Mouse (Mus musculus): ENCODE data around the gene Morn4. TPM values are rescaled to one million over a fixed set of nuclear protein-coding genes. Genes with fewer than 3 reads are reported as not detected.

The Morn4 gene
- polyA plus RNA-seq, 1 experiment from 2014 or later: 20.1 TPM

- ATAC-seq (ENCODE audit: low read depth) (no peak), DNase-seq (ENCODE audit: low spot score) (no peak)
- H3K27ac ChIP-seq (replicated peaks; ENCODE audit: low read depth, low read length): no peak overlapping the region
- no peaks in the 10 kb centered on the region for H3K4me1 ChIP-seq (ENCODE audit: control insufficient read depth, insufficient read depth, low read length)
- H3K9me3 ChIP-seq (ENCODE audit: control insufficient read depth, low read length): no peaks in the 10 kb centered on the region
- H3K9ac ChIP-seq (ENCODE audit: low read depth, low read length): no peak overlapping the region
- no peak overlapping the region for H3K4me3 ChIP-seq (ENCODE audit: low read depth, low read length)
- no peak overlapping the region for H3K4me2 ChIP-seq (ENCODE audit: low read depth, low read length)
- WGBS: 94% methylated on average over 7 of the region's 7 CpGs
- H3K36me3 ChIP-seq (ENCODE audit: control insufficient read depth, insufficient read depth, low read length): no peaks in the 10 kb centered on the region
- H3K27me3 ChIP-seq (replicated peaks; ENCODE audit: control insufficient read depth, insufficient read depth, low read length): no peaks in the 10 kb centered on the region
These were observed 24.7 kb downstream of the Morn4 start for GRCm38 (mm10) chr19:42061443-42061842.

- no peaks in the 10 kb centered on the region for H3K36me3 ChIP-seq (ENCODE audit: control insufficient read depth, insufficient read depth, low read length)
- DNase-seq (ENCODE audit: low spot score) (no peak), ATAC-seq (ENCODE audit: low read depth) (no peak)
- 62% methylated on average over 7 of the region's 7 CpGs for WGBS
- H3K4me2 ChIP-seq (ENCODE audit: low read depth, low read length): no peak overlapping the region
- no peaks in the 10 kb centered on the region for H3K27me3 ChIP-seq (replicated peaks; ENCODE audit: control insufficient read depth, insufficient read depth, low read length)
- H3K27ac ChIP-seq (replicated peaks; ENCODE audit: low read depth, low read length): no peak overlapping the region
- H3K4me1 ChIP-seq (ENCODE audit: control insufficient read depth, insufficient read depth, low read length): no peaks in the 10 kb centered on the region
- H3K9me3 ChIP-seq (ENCODE audit: control insufficient read depth, low read length): no peaks in the 10 kb centered on the region
- H3K9ac ChIP-seq (ENCODE audit: low read depth, low read length): no peak overlapping the region
- no peak overlapping the region for H3K4me3 ChIP-seq (ENCODE audit: low read depth, low read length)
These were observed 27.7 kb downstream of the Morn4 start for GRCm38 (mm10) chr19:42058426-42058825.

- no peaks in the 10 kb centered on the region for H3K36me3 ChIP-seq (ENCODE audit: control insufficient read depth, insufficient read depth, low read length)
- 87% methylated on average over 6 of the region's 6 CpGs for WGBS
- no peak overlapping the region for H3K9ac ChIP-seq (ENCODE audit: low read depth, low read length)
- no peak overlapping the region for H3K4me3 ChIP-seq (ENCODE audit: low read depth, low read length)
- no peaks in the 10 kb centered on the region for H3K9me3 ChIP-seq (ENCODE audit: control insufficient read depth, low read length)
- no peak for DNase-seq (ENCODE audit: low spot score)
- no peak overlapping the region for H3K27ac ChIP-seq (replicated peaks; ENCODE audit: low read depth, low read length)
- H3K4me2 ChIP-seq (ENCODE audit: low read depth, low read length): no peak overlapping the region
- no peaks in the 10 kb centered on the region for H3K4me1 ChIP-seq (ENCODE audit: control insufficient read depth, insufficient read depth, low read length)
- ATAC-seq (ENCODE audit: low read depth): no peak
- H3K27me3 ChIP-seq (replicated peaks; ENCODE audit: control insufficient read depth, insufficient read depth, low read length): no peaks in the 10 kb centered on the region
These were observed 29.3 kb downstream of the Morn4 start for GRCm38 (mm10) chr19:42056719-42057409.

- Histone ChIP-seq H3K9me3 (ENCODE audit: control insufficient read depth, low read length) (no peaks in the 10 kb centered on the region), H3K9ac (ENCODE audit: low read depth, low read length) (no peak overlapping the region), H3K36me3 (ENCODE audit: control insufficient read depth, insufficient read depth, low read length) (no peaks in the 10 kb centered on the region), H3K4me1 (ENCODE audit: control insufficient read depth, insufficient read depth, low read length) (no peaks in the 10 kb centered on the region), H3K27ac (replicated peaks; ENCODE audit: low read depth, low read length) (no peak overlapping the region), H3K4me3 (ENCODE audit: low read depth, low read length) (no peak overlapping the region), H3K4me2 (ENCODE audit: low read depth, low read length) (no peak overlapping the region), H3K27me3 (replicated peaks; ENCODE audit: control insufficient read depth, insufficient read depth, low read length) (no peaks in the 10 kb centered on the region)
- 69% methylated on average over 2 of the region's 2 CpGs for WGBS
- no peak for ATAC-seq (ENCODE audit: low read depth)
- DNase-seq (ENCODE audit: low spot score): no peak
These were observed 30.3 kb downstream of the Morn4 start for GRCm38 (mm10) chr19:42055881-42056280.

- Histone ChIP-seq H3K9ac (ENCODE audit: low read depth, low read length) (no peak overlapping the region), H3K9me3 (ENCODE audit: control insufficient read depth, low read length) (no peaks in the 10 kb centered on the region), H3K36me3 (ENCODE audit: control insufficient read depth, insufficient read depth, low read length) (no peaks in the 10 kb centered on the region), H3K27me3 (replicated peaks; ENCODE audit: control insufficient read depth, insufficient read depth, low read length) (no peaks in the 10 kb centered on the region), H3K27ac (replicated peaks; ENCODE audit: low read depth, low read length) (no peak overlapping the region), H3K4me2 (ENCODE audit: low read depth, low read length) (no peak overlapping the region), H3K4me1 (ENCODE audit: control insufficient read depth, insufficient read depth, low read length) (no peaks in the 10 kb centered on the region), H3K4me3 (ENCODE audit: low read depth, low read length) (no peak overlapping the region)
- 80% methylated on average over 6 of the region's 6 CpGs for WGBS
- DNase-seq (ENCODE audit: low spot score) (no peak), ATAC-seq (ENCODE audit: low read depth) (no peak)
These were observed 31.9 kb downstream of the Morn4 start for GRCm38 (mm10) chr19:42054255-42054654.

- ATAC-seq (ENCODE audit: low read depth): no peak
- Histone ChIP-seq H3K9me3 (ENCODE audit: control insufficient read depth, low read length) (no peaks in the 10 kb centered on the region), H3K9ac (ENCODE audit: low read depth, low read length) (no peak within 1 kb of the TSS), H3K27ac (replicated peaks; ENCODE audit: low read depth, low read length) (no peak within 1 kb of the TSS), H3K36me3 (ENCODE audit: control insufficient read depth, insufficient read depth, low read length) (no peaks in the 10 kb centered on the region), H3K4me2 (ENCODE audit: low read depth, low read length) (no peak within 1 kb of the TSS), H3K4me1 (ENCODE audit: control insufficient read depth, insufficient read depth, low read length) (no peaks in the 10 kb centered on the region), H3K4me3 (ENCODE audit: low read depth, low read length) (no peak within 1 kb of the TSS), H3K27me3 (replicated peaks; ENCODE audit: control insufficient read depth, insufficient read depth, low read length) (no peaks in the 10 kb centered on the region)
- DNase-seq (ENCODE audit: low spot score): no peak
- WGBS: 71% methylated on average over 4 of the region's 4 CpGs
These were observed 34.2 kb downstream of the Morn4 start, which contains the start of gene 4933411K16Rik for GRCm38 (mm10) chr19:42051948-42052347. TSS of gene 4933411K16Rik (plus strand) at chr19:42052248.

GRCm38 (mm10) chr19:42051351-42051750 lies 34.8 kb downstream of the Morn4 start:
- 83% methylated on average over 3 of the region's 3 CpGs for WGBS
- H3K4me1 ChIP-seq (ENCODE audit: control insufficient read depth, insufficient read depth, low read length): no peaks in the 10 kb centered on the region
- H3K27ac ChIP-seq (replicated peaks; ENCODE audit: low read depth, low read length): no peak overlapping the region
- no peak overlapping the region for H3K4me2 ChIP-seq (ENCODE audit: low read depth, low read length)
- no peaks in the 10 kb centered on the region for H3K9me3 ChIP-seq (ENCODE audit: control insufficient read depth, low read length)
- H3K27me3 ChIP-seq (replicated peaks; ENCODE audit: control insufficient read depth, insufficient read depth, low read length): no peaks in the 10 kb centered on the region
- H3K9ac ChIP-seq (ENCODE audit: low read depth, low read length): no peak overlapping the region
- H3K36me3 ChIP-seq (ENCODE audit: control insufficient read depth, insufficient read depth, low read length): no peaks in the 10 kb centered on the region
- DNase-seq (ENCODE audit: low spot score) (no peak), ATAC-seq (ENCODE audit: low read depth) (no peak)
- no peak overlapping the region for H3K4me3 ChIP-seq (ENCODE audit: low read depth, low read length)

GRCm38 (mm10) chr19:42050251-42050650 lies 35.9 kb downstream of the Morn4 start:
- DNase-seq (ENCODE audit: low spot score) (no peak), ATAC-seq (ENCODE audit: low read depth) (no peak)
- H3K4me2 ChIP-seq (ENCODE audit: low read depth, low read length): no peak overlapping the region
- no peaks in the 10 kb centered on the region for H3K36me3 ChIP-seq (ENCODE audit: control insufficient read depth, insufficient read depth, low read length)
- H3K4me1 ChIP-seq (ENCODE audit: control insufficient read depth, insufficient read depth, low read length): peaks cover 9% of the 10 kb centered on the region
- no peak overlapping the region for H3K27ac ChIP-seq (replicated peaks; ENCODE audit: low read depth, low read length)
- H3K9me3 ChIP-seq (ENCODE audit: control insufficient read depth, low read length): no peaks in the 10 kb centered on the region
- H3K27me3 ChIP-seq (replicated peaks; ENCODE audit: control insufficient read depth, insufficient read depth, low read length): no peaks in the 10 kb centered on the region
- H3K9ac ChIP-seq (ENCODE audit: low read depth, low read length): no peak overlapping the region
- WGBS: 81% methylated on average over 1 of the region's 1 CpGs
- H3K4me3 ChIP-seq (ENCODE audit: low read depth, low read length): no peak overlapping the region

All from embryonic facial prominence, embryonic 14.5 days (tissue).